Mouse (Mus musculus) cerebellum, adult 2 months (tissue): ENCODE results near the gene Gpr142. TPM values are rescaled to one million over a fixed set of nuclear protein-coding genes. Genes with fewer than 3 reads are reported as not detected.

Source experiments
- DNase-seq, 2 experiments: peaks; one replicate each; pipeline ENCODE4 v3.0.0; 2021
- H3K27ac ChIP-seq: fragments of 200-500 bp; 2 replicates; pipeline ENCODE4 v1.5.1; 2012; ENCODE audit warnings: low read length, control low read depth, inconsistent platforms; ENCODE audit not compliant: insufficient read depth
- H3K27me3 ChIP-seq: fragments of 200-500 bp; 2 replicates; pipeline ENCODE4 v1.6.1; 2012; ENCODE audit warnings: inconsistent platforms, mild to moderate bottlenecking, low read length, moderate library complexity; ENCODE audit not compliant: control insufficient read depth, insufficient read depth
- H3K4me1 ChIP-seq: fragments of 200-500 bp; 2 replicates; pipeline ENCODE4 v1.6.1; 2011; ENCODE audit warnings: low read length; ENCODE audit not compliant: control insufficient read depth, insufficient read depth
- H3K4me3 ChIP-seq: fragments of 200-500 bp; replicated peaks from 2 replicates; pipeline ENCODE3; 2011; ENCODE audit warnings: mild to moderate bottlenecking, low read depth, low read length, control low read depth; ENCODE audit not compliant: insufficient read depth
- CTCF ChIP-seq: fragments of 200-500 bp; IDR thresholded peaks from 2 replicates; pipeline ENCODE4 v1.5.1; 2011; ENCODE audit warnings: low read depth, mild to moderate bottlenecking, control low read depth, low read length, moderate library complexity, borderline replicate concordance; ENCODE audit not compliant: insufficient read depth
- POLR2A ChIP-seq: fragments of 200-500 bp; IDR thresholded peaks from 2 replicates; pipeline ENCODE4 v1.6.1; 2011; ENCODE audit warnings: low read length, control low read depth, borderline replicate concordance; ENCODE audit not compliant: insufficient read depth
- WGBS: fragments of 180-500 bp; shearing (Covaris S2); methylation state at CpG from one replicate; pipeline ENCODE4 v1.1.7; 2018; 5-methylcytosine and 5-hydroxymethylcytosine counted together
- polyA plus RNA-seq: library from polyadenylated mRNA; depleted of rRNA; stranded (reverse); fragments of >200 nt; gene quantifications from 2 replicates; pipeline ENCODE4 v1.2.3, GENCODE M21; 2012; rRNA removed

Gene Gpr142
- polyA plus RNA-seq: 0.29 and 0.64 TPM in 2 replicates

DNA sequence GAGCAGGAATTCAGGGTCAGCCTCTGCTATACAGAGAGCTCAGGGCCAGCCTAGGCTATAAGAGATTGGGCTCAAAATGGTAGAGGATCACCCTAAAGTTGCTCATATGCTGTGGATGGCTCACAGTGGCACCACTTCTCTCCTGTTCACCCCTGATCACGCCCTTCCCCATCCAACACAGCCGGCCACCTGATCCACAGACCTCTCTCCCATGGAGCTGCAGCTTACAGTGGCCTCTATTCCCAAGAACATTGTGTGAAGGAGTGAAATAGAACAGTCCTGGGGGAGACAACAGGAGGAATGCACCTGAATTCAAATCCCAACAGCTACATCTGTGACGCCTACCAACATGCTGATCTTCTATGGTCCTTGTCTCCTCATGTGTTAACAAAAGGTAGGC is at the start of gene Gpr142:
Gene Gpr142, plus strand, starts transcription at position 301 of the 400 bp plus-strand sequence.
- Histone ChIP-seq H3K27me3 (no peaks in the 10 kb centered on the region), H3K27ac (no peak within 1 kb of the TSS), H3K4me3 (no peak within 1 kb of the TSS), H3K4me1 (peaks cover 46% of the 10 kb centered on the region)
- TF ChIP-seq CTCF (no peak), POLR2A (no peak)
- WGBS: 100% methylated on average over 3 of the region's 3 CpGs
- DNase-seq: no peak

DNA sequence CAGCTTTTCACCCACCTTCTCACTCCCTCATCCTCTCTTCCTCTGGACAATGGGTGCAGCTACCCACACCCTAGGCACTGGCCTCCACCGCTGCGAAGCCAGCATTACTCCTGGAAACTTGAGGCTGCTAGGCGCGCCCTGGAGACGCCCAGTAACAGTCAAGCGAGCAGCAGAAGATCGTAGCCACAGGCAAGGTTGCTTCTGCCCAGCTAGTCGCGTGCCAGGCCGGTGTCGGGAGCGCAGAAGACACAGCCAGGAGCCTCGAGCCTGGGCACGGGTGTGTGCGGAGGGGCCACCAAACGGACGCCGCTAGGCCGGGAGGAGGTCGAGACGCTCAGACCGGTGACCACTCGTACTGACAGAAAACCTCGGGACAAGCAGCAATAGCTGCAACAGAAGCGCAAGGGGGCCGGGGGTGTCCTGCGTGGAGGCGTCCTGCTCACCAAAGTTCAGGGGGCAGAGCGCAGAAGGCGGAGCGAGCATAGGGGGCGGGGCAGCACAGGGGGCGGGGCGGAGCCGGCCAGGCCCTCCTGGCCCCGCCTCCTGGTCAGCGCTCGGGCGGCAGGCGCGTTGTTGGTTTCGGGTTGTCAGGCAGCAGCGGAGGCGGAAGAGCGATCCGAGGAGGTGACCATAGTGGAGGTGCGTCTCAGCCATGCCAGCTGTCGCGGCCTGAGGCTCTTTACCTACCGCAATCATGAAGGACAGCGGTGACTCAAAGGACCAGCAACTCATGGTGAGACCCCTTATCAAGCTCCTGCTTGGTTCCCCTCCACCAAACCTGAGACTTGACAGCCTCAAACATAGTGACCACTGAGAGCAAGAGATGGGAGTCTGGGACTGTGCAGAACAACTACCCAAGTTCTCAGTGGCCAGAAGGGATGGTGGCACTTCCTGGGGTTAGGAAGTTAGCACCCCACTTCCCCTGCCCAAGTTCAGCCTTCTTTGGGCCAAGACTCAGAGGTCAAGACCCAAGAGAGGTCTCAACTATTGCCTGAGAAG is 33.6 kb upstream of the Gpr142 start, which contains the start of gene Kif19a:
Gene Kif19a, plus strand, starts transcription at position 569 of the 999 bp plus-strand sequence.
- peak; percentile 54 to 56 for DNase-seq
- Histone ChIP-seq H3K27ac (no peak within 1 kb of the TSS), H3K27me3 (no peaks in the 10 kb centered on the region), H3K4me3 (peak within 1 kb of the TSS; percentile 63), H3K4me1 (no peaks in the 10 kb centered on the region)
- 4% methylated on average over 51 of the region's 51 CpGs for WGBS
- no peak for TF ChIP-seq POLR2A
- no peak for TF ChIP-seq CTCF

DNA sequence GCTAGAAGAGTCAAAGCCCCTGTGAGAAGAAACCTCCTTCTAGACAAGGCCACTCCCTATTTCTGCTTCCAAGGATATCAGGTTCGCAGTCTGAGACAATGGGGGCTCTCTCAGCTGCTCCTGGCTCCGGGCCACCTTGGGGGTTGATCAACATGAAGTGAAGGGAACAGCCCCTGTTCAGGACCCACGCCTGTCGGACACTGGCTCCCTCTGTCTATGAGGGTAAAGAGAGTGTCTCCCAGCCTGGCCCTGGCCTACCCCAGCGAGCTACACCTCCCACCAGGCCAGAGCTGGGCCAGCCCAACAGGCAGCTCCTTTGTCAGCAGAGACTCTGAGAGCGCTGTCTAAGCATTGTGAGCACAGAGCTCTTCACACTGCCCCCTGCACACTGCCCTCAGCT is 28.8 kb upstream of the Gpr142 start:
- whole genome bisulfite sequencing: 70% methylated on average over 6 of the region's 6 CpGs
- DNase-seq: no peak

DNA sequence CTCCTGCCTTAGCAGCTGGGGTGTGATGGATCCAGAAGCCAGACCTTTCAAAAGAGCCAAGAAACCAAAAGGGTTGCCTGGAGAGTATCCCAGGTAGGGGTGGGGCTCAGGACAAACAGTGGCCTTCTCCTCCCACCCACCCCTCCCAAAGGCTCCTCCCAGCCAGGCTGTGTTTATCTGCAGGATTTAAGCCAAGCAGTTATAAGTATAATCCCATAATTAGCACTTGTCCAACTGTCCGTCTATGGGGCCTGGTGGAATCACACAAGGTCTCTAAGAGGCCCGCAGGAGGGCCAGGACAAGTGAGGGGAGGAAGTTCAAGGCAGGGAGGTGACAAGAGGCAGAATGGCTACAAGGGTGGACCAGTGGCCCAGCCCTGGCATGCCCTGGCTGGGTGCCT is 26.8 kb upstream of the Gpr142 start:
- WGBS: 80% methylated on average over 2 of the region's 2 CpGs
- H3K4me1 ChIP-seq: peaks cover 4% of the 10 kb centered on the region
- H3K27me3 ChIP-seq: no peaks in the 10 kb centered on the region

More for the DNA sequence above, 28.8 kb upstream of the Gpr142 start:
- Histone ChIP-seq H3K4me3 (no peak overlapping the region), H3K27me3 (no peaks in the 10 kb centered on the region), H3K27ac (no peak overlapping the region), H3K4me1 (peaks cover 4% of the 10 kb centered on the region)
- TF ChIP-seq CTCF (no peak), POLR2A (no peak)

DNA sequence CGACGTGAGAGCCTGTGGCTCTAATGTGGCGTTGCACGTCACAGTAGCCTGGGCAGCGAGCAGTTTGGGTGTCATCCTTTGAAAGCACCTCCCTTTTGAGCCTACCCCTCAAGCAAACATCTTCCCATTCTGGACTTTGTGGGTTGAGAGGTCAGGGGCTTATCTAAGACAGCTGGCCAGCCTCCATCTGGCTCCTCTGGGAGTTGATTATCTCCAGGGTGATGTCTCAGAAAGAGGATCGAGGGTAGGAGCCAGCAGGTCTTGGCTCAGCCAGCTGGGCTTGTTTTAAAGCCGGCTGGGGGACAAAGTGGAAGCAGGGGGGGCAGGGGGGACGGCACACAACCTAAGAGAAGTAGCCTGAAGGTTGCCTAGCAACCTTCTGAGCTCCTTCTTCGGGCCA is 18.6 kb upstream of the Gpr142 start:
- 56% methylated on average over 9 of the region's 9 CpGs for WGBS
- Histone ChIP-seq H3K27me3 (no peaks in the 10 kb centered on the region), H3K27ac (no peak overlapping the region), H3K4me3 (no peak overlapping the region), H3K4me1 (no peaks in the 10 kb centered on the region)
- no peak for DNase-seq
- TF ChIP-seq POLR2A (no peak), CTCF (no peak)

More for the DNA sequence above, 26.8 kb upstream of the Gpr142 start:
- no peak for TF ChIP-seq CTCF
- no peak for TF ChIP-seq POLR2A
- H3K27ac ChIP-seq: no peak overlapping the region
- no peak overlapping the region for H3K4me3 ChIP-seq
- DNase-seq: no peak

DNA sequence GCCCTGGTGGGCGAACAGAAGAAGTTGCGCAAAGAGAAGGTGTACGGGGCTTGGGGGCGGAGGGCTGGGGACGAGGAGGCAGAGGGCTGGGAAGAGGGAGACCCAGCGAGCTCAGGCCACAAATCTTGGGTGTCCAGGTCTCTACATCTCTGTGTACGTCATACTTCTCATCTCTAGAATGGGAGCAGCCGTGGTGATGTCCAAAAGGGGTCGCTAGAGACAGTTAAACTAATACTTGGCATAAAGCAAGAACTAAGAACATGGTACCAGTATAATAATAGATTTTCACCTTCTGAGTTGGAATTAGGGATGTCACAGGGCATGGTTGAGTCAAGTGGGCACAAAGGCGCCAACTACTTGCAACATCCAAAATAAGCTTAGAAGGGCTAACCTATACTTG is 12.8 kb upstream of the Gpr142 start:
- Histone ChIP-seq H3K27me3 (no peaks in the 10 kb centered on the region), H3K4me1 (0 out of 2 replicates have a peak, but pooled peaks cover 3% of the 10 kb centered on the region), H3K27ac (no peak overlapping the region), H3K4me3 (no peak overlapping the region)
- TF ChIP-seq CTCF (no peak), POLR2A (no peak)
- WGBS: 78% methylated on average over 10 of the region's 10 CpGs
- DNase-seq: no peak

DNA sequence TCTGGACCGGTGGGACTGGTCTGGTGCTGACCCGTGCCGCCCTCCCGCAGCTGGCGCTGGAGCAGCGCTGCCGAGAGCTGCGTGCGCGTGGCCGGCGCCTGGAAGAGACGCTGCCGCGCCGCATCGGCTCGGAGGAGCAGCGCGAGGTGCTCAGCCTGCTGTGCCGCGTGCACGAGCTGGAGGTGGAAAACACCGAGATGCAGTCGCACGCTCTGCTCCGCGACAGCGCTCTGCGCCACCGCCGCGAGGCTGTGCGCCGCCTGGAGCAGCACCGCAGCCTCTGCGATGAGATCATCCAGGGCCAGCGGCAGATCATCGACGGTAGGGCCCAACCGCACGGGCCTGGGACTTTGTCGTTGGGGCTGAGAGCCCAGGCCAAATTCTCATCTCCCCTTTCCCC is 12.4 kb upstream of the Gpr142 start:
- H3K4me3 ChIP-seq: no peak overlapping the region
- peak in 1 of 2 experiments; percentile 26 for DNase-seq
- no peak overlapping the region for H3K27ac ChIP-seq

DNA sequence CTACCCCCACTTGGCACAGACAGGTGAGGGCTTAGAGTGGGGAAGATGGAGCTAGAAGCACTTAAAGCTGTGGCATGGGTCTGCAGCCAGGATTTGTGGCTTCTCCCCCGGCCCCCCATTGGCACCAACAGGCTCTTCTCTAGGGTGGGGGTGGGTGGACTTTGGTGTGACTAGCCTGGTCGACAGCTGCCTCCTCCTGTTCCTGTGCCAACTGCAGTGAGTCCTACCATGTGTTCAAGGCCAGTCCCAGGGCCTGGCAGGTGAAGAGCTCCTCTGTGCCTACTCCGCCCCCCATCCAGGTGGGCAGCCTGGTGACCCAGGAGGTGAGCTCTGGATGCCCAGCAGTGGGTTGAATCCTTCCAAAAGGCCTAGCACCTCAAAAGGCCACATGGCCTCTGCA is 11.1 kb upstream of the Gpr142 start:
- Histone ChIP-seq H3K27ac (no peak overlapping the region), H3K27me3 (no peaks in the 10 kb centered on the region), H3K4me3 (no peak overlapping the region), H3K4me1 (peaks cover 9% of the 10 kb centered on the region; the same call in 1 of the 2 replicates)
- DNase-seq: no peak
- TF ChIP-seq CTCF: no peak
- no peak for TF ChIP-seq POLR2A
- 42% methylated on average over 3 of the region's 3 CpGs for WGBS

More for the DNA sequence above, 12.4 kb upstream of the Gpr142 start:
- Histone ChIP-seq H3K4me1 (0 out of 2 replicates have a peak, but pooled peaks cover 5% of the 10 kb centered on the region), H3K27me3 (no peaks in the 10 kb centered on the region)
- WGBS: 13% methylated on average over 43 of the region's 43 CpGs
- no peak for TF ChIP-seq CTCF
- TF ChIP-seq POLR2A: no peak
